Mouse (Mus musculus): ENCODE measurements around the gene Snx27. TPM values are rescaled to one million over a fixed set of nuclear protein-coding genes. Genes with fewer than 3 reads are reported as not detected.

The Snx27 gene
- total RNA-seq (2021): 10 to 100 TPM; 35.7 to 37.1 TPM
- long read RNA-seq, experiment 1, full-length matches to known transcripts: 3 of 28 reads
- long read RNA-seq, experiment 1, partial matches to known transcripts: 2 of 28 reads
- long read RNA-seq, experiment 1, other reads (novel, unspliced or antisense): 23 of 28 reads
- long read RNA-seq, experiment 2, full-length matches to known transcripts: 4 of 19 reads
- long read RNA-seq, experiment 2, partial matches to known transcripts: 1 of 19 reads
- long read RNA-seq, experiment 2, other reads (novel, unspliced or antisense): 14 of 19 reads

DNA sequence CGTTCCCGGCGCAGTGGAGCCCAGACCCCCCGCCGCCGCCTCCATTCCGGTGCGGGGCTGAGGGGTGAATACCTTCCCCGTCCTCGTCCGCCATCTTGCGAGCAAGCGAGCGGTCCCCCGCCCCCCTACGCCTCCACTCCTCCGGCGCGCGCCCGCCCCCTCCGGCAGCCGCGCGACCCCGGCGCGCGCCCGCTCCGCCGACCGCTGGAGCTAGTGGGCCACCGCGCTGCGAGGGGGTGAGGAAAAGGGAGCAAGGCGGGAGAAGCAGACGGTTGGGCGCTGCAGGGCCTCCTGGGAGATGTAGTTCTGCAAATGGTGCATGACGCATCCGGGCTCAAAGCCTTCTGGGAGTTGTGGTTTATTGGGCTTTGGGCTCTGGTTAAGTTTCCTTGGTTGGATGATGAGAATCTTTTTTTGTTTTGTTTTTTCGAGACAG, at the start of gene Snx27:
Gene Snx27 (minus strand): TSS at position 261 of the 436 bp plus-strand sequence.
- DNase-seq: peak; percentile 93
- H3K4me3 ChIP-seq: peak within 1 kb of the TSS; percentile 93
- no peak for TF ChIP-seq CTCF (IDR thresholded peaks at IDR 0.05)
- intact Hi-C loops (cut with DNase I): loop anchor here (10.0 kb wide), 1 partner anchor 48 kb away; no protein-coding TSS in a partner anchor
- peak within 1 kb of the TSS; percentile 95 for H3K27ac ChIP-seq

DNA sequence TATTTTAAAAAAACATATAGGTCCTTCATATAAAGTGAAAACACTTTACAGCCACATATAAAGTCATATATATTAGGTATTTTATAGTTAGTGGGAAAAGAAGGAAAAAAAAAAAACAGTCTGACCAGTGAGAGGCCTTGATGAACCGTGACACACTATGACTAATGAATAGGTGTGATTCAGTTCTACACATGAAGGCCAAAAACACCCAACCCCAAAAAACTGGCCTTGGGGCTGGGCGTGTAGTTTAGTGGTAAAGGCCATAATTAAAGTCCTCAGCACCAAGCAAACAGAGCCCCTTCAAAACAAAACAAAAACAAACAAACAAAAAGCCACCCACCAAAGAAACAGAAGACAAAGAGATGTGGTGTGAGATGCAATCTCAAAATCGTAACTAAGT, 47.4 kb upstream of the Snx27 start:
- no peak overlapping the region for H3K27ac ChIP-seq
- TF ChIP-seq CTCF (IDR thresholded peaks at IDR 0.05): no peak
- intact Hi-C loops (cut with DNase I): no loop called here
- H3K4me3 ChIP-seq: no peak overlapping the region
- DNase-seq: no peak

DNA sequence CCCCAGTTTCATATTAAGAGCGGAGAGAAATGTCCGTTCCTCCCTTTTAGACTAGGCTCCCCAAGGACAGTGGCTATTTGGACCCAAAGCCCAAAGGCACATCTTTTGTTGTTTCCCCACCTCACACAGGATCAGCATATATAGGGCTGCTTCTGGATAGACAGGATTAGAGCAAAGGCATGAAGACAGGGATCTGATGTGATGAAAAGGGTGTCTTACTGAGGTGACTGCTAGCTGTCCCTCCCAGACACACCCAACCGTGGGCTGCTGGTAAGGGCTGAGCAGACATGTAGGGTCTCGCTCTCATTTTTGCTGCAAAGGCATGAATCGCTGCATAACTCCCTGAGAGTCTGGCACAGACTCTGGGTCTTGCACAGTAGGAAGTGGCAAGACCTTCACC, 46.2 kb upstream of the Snx27 start:
- Histone ChIP-seq H3K4me3 (no peak overlapping the region), H3K27ac (no peak overlapping the region)
- TF ChIP-seq CTCF (IDR thresholded peaks at IDR 0.05): no peak
- DNase-seq: no peak
- intact Hi-C loops (cut with DNase I): no loop called here

DNA sequence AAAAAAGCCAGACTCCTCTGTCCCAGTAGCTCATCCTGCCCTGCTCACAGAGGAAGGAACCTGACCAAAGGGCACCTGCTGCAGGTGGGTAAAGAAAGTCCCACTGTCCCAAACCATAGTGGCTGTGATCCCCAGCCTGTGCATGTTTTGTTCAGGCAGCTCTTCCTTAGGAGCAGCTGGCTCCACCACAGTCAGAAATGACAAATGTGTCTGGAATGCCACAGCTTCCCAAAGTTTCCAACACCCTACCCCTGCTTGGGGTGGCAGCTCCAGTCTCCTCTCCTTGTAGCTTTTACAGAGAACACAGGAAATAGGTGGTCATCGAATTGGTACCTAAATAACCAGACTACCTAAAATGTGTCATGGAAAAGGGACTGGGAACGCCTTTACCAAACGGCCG, 41.8 kb upstream of the Snx27 start:
- intact Hi-C loops (cut with DNase I): no loop called here
- no peak for DNase-seq
- Histone ChIP-seq H3K27ac (no peak overlapping the region), H3K4me3 (no peak overlapping the region)
- TF ChIP-seq CTCF (IDR thresholded peaks at IDR 0.05): no peak

DNA sequence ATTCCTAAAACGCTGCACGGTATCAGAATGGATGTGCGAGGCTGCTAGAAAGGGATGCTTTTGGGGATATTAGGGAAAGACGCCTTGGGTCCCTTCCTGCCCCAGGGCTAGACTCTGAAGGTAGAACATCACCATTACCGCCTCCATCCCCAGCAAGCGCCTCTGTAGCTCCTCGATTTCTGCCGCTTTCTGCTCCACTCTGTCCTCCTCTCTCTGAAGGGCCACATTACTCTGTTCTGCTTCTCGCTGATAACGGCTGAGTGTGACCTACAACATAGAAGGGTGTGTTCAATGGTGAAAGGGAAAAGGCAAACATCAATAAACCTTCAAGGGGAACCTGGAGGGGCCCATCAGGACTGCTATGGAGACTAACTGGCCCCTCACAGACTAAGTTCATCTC, 40.0 kb upstream of the Snx27 start:
- Histone ChIP-seq H3K4me3 (no peak overlapping the region), H3K27ac (no peak overlapping the region)
- DNase-seq: no peak
- no peak for TF ChIP-seq CTCF (IDR thresholded peaks at IDR 0.05)
- intact Hi-C loops (cut with DNase I): no loop called here

DNA sequence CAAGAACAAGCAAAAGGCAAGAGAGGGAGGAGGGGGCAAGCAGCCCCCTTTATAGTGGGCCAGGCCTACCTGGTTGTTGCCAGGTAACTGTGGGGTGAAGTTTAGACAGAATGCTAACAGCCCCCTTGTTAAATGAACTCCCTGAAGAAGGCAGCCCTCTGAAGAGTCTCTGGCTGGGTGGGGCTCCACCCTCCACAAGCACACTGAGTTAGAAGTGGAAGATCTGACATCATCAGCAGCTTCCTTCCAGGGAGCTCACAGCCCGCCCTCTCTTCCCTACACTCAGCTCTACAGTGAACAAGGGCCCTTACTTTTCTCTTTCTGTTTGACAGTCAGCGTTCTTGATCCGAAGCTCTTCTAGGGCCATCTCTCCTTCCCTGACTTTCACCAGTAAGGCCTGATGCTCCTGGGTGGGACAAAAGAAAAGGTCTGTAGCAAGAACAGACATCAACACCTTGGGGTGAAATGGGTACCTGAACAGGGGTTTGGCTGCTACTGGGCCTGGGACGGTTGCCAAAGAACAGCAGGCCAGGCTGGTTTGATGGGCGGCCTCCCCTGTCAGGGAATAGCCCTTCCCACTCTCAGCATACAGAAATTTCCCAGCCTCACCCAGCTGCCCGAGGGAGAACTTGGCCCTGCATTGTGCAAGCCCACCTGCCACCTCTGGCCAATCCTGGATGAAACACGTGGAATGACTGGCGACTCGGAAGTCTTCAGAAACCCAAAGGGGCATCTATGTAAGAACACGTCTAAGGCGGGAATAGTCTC, 39.4 kb upstream of the Snx27 start:
- no peak for TF ChIP-seq CTCF (IDR thresholded peaks at IDR 0.05)
- peak; percentile 29 for DNase-seq

DNA sequence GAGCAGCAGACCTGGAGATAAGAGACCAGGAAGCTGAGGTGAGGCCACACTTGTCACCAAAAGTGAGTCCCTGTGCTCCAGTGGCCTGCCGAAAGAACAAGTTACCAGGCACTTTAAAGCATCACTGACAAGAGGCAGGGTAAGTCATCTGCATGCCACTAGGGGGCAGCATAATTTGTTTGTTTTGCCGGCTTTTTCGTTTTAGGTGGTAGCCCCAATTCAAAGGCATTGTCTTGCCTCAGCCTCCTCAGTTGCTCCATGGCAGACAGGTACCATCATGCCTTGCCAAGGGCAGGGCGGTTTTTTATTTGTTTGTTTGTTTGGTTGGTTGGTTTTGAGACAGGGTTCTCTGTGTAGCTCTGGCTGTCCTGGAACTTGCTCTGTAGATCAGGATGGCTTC, 34.2 kb upstream of the Snx27 start:
- intact Hi-C loops (cut with DNase I): loop anchor here (5.0 kb wide), 2 partner anchors 231 to 286 kb away; no protein-coding TSS in a partner anchor
- Histone ChIP-seq H3K4me3 (no peak overlapping the region), H3K27ac (no peak overlapping the region)
- peak; percentile 81 for TF ChIP-seq CTCF (IDR thresholded peaks at IDR 0.05)
- DNase-seq: peak; percentile 39

More for the DNA sequence above, 39.4 kb upstream of the Snx27 start:
- peak overlapping the region; percentile 53 for H3K27ac ChIP-seq
- intact Hi-C loops (cut with DNase I): no loop called here
- no peak overlapping the region for H3K4me3 ChIP-seq

DNA sequence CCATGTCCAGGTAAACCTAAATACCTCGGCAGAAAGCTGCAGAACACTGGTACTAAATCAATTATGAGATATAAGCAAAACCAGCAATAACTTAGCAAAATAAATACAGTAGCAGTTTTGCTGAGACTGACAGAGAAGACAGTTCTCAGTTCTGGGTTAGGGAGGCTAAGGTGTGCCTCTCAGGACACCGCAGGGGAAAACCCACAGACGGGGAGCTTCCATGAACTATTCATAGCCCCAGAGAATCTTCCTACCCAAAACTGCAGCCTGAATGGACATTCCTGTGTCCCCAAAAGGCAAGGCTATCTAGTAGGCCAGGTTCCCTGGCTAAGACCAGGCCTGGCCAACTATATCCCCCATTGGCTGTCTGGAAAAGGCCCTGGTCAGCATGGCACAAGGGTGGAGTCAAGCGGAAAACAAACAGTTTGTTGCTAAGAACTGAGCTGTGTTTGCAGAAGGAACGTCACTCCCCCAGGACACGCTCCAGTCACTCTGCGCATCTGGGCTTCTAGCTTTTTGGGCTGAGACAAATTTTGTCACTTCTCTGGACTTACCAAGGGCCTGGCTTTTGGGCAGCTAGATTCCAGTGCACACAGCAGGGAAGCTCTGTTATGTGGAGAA, 30.9 kb upstream of the Snx27 start:
- H3K27ac ChIP-seq: peak overlapping the region; percentile 57

DNA sequence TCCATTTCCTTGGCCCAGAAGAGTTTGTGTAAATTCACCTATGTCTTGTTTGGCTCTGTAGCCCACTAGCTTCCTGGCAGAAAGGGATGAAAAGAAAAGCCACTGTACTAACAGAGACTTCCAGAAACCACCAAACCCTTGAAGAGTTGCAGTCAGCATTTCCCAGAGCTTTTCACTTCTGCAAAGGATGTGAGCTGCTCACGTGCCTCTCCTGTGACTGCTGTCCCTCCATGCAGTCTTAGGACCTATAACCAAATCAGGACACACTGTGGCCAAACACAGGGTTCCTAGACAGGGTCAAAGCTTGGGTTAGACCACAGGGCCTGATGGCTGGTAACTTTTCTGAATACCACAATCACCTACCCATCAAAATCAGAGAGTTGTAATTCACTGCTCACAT, 29.8 kb upstream of the Snx27 start:
- Histone ChIP-seq H3K27ac (peak overlapping the region; percentile 65), H3K4me3 (no peak overlapping the region)
- no peak for TF ChIP-seq CTCF (IDR thresholded peaks at IDR 0.05)
- intact Hi-C loops (cut with DNase I): no loop called here
- peak; percentile 26 for DNase-seq

More for the DNA sequence above, 30.9 kb upstream of the Snx27 start:
- DNase-seq: peak; percentile 61
- intact Hi-C loops (cut with DNase I): no loop called here
- no peak for TF ChIP-seq CTCF (IDR thresholded peaks at IDR 0.05)
- H3K4me3 ChIP-seq: no peak overlapping the region

DNA sequence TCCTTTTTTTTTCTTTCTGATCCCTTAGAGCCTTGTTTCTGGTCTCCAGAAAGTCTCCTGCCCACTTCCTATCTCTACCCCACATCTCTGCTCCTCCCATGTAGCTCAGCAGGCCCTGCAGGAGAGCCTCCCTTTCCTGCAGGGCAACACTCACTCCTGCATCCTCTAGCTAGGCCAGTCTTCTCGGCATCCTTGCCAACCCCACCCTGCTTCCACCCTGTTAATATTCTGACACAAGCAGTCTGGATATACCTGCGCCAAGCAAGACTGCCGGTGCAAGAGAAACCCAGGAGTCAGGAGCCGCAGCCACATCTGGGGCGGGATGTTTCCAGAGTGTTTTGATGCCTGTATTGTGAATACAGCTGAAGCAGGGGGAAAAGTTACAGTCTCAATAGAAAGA, 29.3 kb upstream of the Snx27 start:
- peak overlapping the region; percentile 65 for H3K27ac ChIP-seq
- H3K4me3 ChIP-seq: no peak overlapping the region
- TF ChIP-seq CTCF (IDR thresholded peaks at IDR 0.05): no peak
- intact Hi-C loops (cut with DNase I): no loop called here
- peak; percentile 19 for DNase-seq

DNA sequence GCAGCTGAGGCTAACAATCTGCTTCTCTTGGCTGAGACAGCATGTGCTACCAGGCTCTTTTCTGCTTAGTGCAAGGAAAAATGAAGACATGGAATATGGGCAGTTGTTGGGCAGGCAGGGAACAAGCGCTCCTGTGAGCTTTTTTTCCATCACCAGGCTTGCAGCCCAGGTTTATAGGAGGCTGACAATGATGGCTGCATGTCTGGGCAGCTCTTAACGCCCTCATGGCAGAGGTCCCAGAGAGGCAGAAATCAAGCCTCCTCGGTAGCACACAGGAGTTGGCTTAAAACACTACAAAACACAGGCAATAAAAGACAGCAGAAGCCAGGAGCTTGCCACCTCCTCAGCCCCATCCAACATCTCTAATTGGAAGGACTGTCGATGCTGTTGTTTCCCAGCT, 28.8 kb upstream of the Snx27 start:
- no peak for TF ChIP-seq CTCF (IDR thresholded peaks at IDR 0.05)
- intact Hi-C loops (cut with DNase I): no loop called here
- Histone ChIP-seq H3K4me3 (no peak overlapping the region), H3K27ac (peak overlapping the region; percentile 65)
- peak; percentile 30 for DNase-seq

DNA sequence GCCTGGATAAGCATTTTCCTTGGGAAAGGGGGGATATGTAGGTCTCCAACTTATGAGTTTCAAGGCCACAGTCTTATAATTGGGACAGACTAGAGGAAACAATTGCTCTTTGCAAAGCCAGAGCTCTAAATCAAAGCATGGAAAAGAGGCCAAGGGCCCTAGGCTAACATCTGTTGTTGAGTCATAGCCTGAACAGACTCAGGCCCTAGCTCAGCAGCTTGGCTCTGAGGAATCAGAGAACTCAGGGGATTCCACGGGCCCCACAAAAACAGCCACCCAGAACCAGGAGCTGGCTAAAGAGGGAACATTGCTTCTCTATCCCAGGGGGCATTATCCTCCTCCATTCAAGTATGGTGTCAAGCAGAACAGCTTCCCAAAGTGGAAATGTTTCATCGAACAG, 28.1 kb upstream of the Snx27 start:
- no peak for TF ChIP-seq CTCF (IDR thresholded peaks at IDR 0.05)
- peak; percentile 62 for DNase-seq
- H3K27ac ChIP-seq: peak overlapping the region; percentile 65
- intact Hi-C loops (cut with DNase I): no loop called here
- no peak overlapping the region for H3K4me3 ChIP-seq

DNA sequence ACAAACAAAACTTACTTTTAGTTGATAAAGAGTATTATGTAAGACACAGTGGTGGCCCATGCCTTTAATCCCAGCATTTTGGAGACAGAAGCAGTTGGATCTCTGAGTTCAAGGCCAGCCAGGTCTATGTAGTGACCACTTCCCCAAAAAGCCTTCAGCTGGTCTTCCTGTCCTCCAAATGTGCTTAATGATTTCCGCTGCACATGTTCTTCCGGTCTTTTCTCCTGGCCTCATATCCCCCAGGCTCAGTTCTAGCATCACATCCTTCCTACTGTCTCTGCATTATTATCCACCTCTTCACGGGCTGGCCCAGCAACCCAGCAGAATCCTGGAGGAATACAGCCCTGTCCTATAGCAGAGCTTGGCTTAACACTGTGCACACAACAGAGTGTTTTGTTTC, 27.1 kb upstream of the Snx27 start:
- no peak for TF ChIP-seq CTCF (IDR thresholded peaks at IDR 0.05)
- intact Hi-C loops (cut with DNase I): no loop called here
- Histone ChIP-seq H3K4me3 (no peak overlapping the region), H3K27ac (peak overlapping the region; percentile 61; the same call in 1 of the 2 replicates)
- DNase-seq: no peak

Measured in gastrocnemius, adult 2 months (tissue).